Mouse (Mus musculus): Measurements from ENCODE around the gene Gja8. TPM values are rescaled to one million over a fixed set of nuclear protein-coding genes. Genes with fewer than 3 reads are reported as not detected.

Gja8 gene
- polyA plus RNA-seq, 1 experiment from 2014 or later: not detected

DNA sequence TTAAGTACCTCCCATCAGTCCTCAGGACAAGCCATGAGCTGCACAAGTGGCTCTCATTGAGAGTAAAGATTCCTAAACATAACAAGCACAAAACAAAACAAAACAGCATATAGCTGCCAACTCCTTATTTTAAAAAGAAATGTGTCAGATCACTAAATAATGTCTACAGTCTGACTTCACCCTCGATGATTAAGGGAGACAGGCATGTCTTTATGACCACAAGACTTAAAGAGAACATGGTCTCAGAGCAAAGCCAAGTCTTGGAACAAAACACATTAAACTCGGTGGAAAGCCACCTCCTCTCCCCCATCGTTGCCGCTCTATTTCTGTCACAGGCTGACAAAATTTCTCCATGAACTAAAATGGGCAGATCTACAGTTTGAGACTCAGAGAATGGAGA is 1.2 kb downstream of the Gja8 start:
- H3K9ac ChIP-seq (replicated peaks): no peak overlapping the region
- no peak overlapping the region for H3K4me2 ChIP-seq (replicated peaks)
- no peak overlapping the region for H3K4me3 ChIP-seq
- H3K4me1 ChIP-seq: no peaks in the 10 kb centered on the region
- WGBS: 86% methylated on average over 4 of the region's 4 CpGs
- no peaks in the 10 kb centered on the region for H3K9me3 ChIP-seq
- H3K36me3 ChIP-seq: no peaks in the 10 kb centered on the region
- no peak for ATAC-seq (ENCODE audit: low FRiP score, low read depth)
- H3K27me3 ChIP-seq: peaks cover 2% of the 10 kb centered on the region; the same call in 1 of the 2 replicates
- H3K27ac ChIP-seq (replicated peaks): no peak overlapping the region

DNA sequence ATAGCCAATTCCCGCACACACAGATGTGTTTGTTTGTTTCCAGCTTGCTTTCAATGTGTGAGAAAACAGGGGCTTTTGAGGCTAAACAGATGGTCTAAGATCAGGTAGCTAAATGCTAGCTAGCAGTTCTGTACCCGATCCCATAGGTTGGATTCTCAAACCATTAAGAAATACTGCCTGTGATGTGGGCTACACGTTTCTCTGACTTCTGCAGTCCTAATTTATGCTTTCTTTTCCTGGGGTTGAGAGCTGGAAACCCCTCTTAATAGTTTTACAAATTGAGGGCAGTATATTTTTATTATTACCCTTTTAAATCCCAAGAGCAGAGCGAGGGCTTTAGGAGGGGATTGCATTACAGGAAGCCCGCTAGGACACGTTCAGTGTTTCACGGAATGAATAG is 4.8 kb downstream of the Gja8 start:
- H3K9me3 ChIP-seq: no peaks in the 10 kb centered on the region
- H3K4me2 ChIP-seq (replicated peaks): no peak overlapping the region
- 80% methylated on average over 7 of the region's 7 CpGs for WGBS
- H3K27ac ChIP-seq (replicated peaks): no peak overlapping the region
- no peak overlapping the region for H3K9ac ChIP-seq (replicated peaks)
- no peaks in the 10 kb centered on the region for H3K27me3 ChIP-seq
- no peak for ATAC-seq (ENCODE audit: low FRiP score, low read depth)
- H3K4me1 ChIP-seq: no peaks in the 10 kb centered on the region
- H3K4me3 ChIP-seq: no peak overlapping the region
- H3K36me3 ChIP-seq: no peaks in the 10 kb centered on the region

- Histone ChIP-seq H3K9me3 (no peaks in the 10 kb centered on the region), H3K27me3 (peaks cover 17% of the 10 kb centered on the region), H3K4me1 (peaks cover 10% of the 10 kb centered on the region), H3K27ac (replicated peaks) (no peak overlapping the region), H3K4me3 (peak overlapping the region; percentile 80), H3K4me2 (replicated peaks) (peak overlapping the region; percentile 67), H3K9ac (replicated peaks) (peak overlapping the region; percentile 76), H3K36me3 (no peaks in the 10 kb centered on the region)
- WGBS: 43% methylated on average over 9 of the region's 9 CpGs
- 0 out of 2 replicates have a peak, but pooled peaks have one; percentile 32 for ATAC-seq (ENCODE audit: low FRiP score, low read depth)
These were observed 20.2 kb downstream of the Gja8 start for GRCm38 (mm10) chr3:96905592-96905991.

DNA sequence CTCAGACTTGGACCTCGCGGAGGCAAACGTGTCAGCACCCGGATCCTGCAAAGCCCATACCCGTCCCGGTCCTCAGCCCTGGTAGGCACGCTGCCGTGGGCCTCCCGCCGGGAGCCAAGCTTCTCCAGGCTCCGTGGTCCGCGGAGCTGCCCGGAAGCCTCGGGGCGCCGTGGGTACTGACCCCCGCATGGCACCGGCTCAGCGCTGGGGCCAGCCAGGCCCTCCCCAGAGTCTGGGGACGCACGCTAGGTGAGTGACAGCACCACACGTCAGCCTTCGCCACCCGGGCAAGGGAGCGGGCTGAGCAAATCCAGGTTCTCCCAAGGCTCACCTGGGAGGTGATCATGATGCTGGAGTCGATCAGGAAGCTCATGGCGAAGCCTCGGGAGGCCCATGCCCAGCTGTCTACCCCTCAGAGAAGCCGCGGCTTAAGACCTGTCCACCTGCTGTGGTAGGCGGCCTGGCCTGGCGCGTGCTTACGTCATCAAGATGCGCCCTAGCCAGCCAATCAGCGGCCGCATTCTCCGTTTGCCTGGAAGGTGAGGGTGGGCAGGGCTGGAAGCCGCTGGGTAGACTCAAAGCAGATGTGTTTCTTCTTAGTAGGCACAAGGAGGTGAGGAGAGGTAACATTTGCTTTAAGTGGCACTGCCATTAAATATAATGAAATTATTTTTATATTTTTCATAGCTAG is 20.8 kb downstream of the Gja8 start, which contains the start of gene Gpr89:
TSS of gene Gpr89 (minus strand) at position 496 of the 691 bp plus-strand sequence.
- H3K27me3 ChIP-seq: peaks cover 17% of the 10 kb centered on the region
- peak within 1 kb of the TSS; percentile 80 for H3K4me3 ChIP-seq
- H3K27ac ChIP-seq (replicated peaks): no peak within 1 kb of the TSS
- peak within 1 kb of the TSS; percentile 76 for H3K9ac ChIP-seq (replicated peaks)
- under 1% methylated on average over 40 of the region's 40 CpGs for WGBS
- H3K36me3 ChIP-seq: no peaks in the 10 kb centered on the region
- peak within 1 kb of the TSS; percentile 67 for H3K4me2 ChIP-seq (replicated peaks)
- ATAC-seq (ENCODE audit: low FRiP score, low read depth): peak; percentile 98
- peaks cover 10% of the 10 kb centered on the region for H3K4me1 ChIP-seq
- H3K9me3 ChIP-seq: no peaks in the 10 kb centered on the region

DNA sequence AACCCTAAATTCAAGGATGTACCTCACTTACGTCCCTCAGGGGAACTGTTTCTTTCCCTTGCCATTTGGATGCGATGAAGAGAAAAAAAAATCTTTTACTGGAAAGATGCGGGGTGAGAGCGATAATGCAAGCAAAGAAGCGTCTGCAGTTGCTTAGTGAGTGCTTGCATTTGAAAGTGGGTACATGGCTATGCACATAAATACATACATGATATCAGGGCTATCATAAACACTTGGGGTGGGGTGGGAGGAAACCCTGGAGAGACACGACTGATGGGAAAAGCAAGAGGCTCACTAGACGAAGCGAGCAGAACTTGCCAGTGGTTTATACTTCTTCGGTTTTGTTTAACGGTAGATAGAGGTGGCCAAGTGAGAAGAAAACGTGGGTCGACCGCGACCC is 21.4 kb downstream of the Gja8 start, which contains the start of gene Gja5:
TSS of gene Gja5 (plus strand) at position 301 of the 400 bp plus-strand sequence.
- WGBS: 13% methylated on average over 14 of the region's 14 CpGs
- Histone ChIP-seq H3K36me3 (no peaks in the 10 kb centered on the region), H3K27me3 (peaks cover 17% of the 10 kb centered on the region), H3K4me2 (replicated peaks) (peak within 1 kb of the TSS; percentile 67), H3K9ac (replicated peaks) (peak within 1 kb of the TSS; percentile 76), H3K27ac (replicated peaks) (no peak within 1 kb of the TSS), H3K4me1 (peaks cover 10% of the 10 kb centered on the region), H3K9me3 (no peaks in the 10 kb centered on the region), H3K4me3 (peak within 1 kb of the TSS; percentile 80)
- ATAC-seq (ENCODE audit: low FRiP score, low read depth): no peak

- no peak for ATAC-seq (ENCODE audit: low FRiP score, low read depth)
- Histone ChIP-seq H3K36me3 (peaks cover 2% of the 10 kb centered on the region; the same call in 1 of the 2 replicates), H3K27me3 (peaks cover 13% of the 10 kb centered on the region), H3K4me1 (peaks cover 10% of the 10 kb centered on the region), H3K4me2 (replicated peaks) (no peak overlapping the region), H3K9ac (replicated peaks) (no peak overlapping the region), H3K4me3 (no peak overlapping the region), H3K27ac (replicated peaks) (no peak overlapping the region), H3K9me3 (no peaks in the 10 kb centered on the region)
- WGBS: 92% methylated on average over 4 of the region's 4 CpGs
These were observed 23.4 kb downstream of the Gja8 start for GRCm38 (mm10) chr3:96902336-96902999.

GRCm38 (mm10) chr3:96883690-96884089 is 42.1 kb downstream of the Gja8 start:
- Histone ChIP-seq H3K36me3 (peaks cover 54% of the 10 kb centered on the region), H3K4me3 (no peak overlapping the region), H3K9ac (replicated peaks) (no peak overlapping the region), H3K4me1 (no peaks in the 10 kb centered on the region), H3K9me3 (no peaks in the 10 kb centered on the region), H3K27ac (replicated peaks) (no peak overlapping the region), H3K4me2 (replicated peaks) (no peak overlapping the region), H3K27me3 (no peaks in the 10 kb centered on the region)
- ATAC-seq (ENCODE audit: low FRiP score, low read depth): no peak
- WGBS: 95% methylated on average over 7 of the region's 7 CpGs

DNA sequence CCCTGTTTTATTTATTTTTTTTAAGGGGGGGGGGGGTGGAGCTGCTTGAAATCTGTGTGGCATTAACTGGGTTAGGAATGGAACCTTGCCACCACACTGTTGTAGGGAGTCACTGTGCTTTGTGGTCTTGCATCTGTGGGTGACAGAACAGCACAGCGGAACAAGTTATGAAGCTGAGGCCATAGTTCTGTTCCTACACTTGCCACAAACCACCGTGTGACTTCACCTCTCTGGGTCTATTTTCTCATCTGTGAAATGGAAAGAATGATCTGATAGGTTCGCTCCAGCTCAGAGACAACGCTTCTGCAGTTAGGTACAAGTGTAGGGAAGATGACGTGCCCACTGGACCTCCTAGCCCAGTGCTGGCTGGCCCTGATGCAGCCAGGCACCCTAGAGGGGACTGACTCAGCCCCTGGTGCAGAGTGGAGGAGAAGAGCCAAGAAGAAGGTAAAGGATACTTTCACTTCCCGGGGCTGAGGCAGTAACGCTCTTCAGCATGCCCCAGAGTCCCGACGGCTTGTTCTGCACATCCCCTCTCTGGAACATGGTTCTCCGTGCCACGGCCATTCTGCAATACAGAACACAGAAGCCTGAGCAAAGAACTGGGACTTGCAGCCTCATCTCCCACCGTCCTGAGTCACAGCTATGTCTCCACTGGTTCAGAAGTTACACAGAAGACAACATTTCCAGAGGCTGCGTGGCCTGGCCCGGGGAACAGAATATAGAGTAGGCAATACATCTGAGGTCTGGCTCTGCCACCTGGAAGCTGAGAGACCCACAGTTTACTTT is 43.6 kb downstream of the Gja8 start:
- Histone ChIP-seq H3K4me2 (replicated peaks) (no peak overlapping the region), H3K4me1 (no peaks in the 10 kb centered on the region), H3K9me3 (no peaks in the 10 kb centered on the region), H3K36me3 (peaks cover 55% of the 10 kb centered on the region), H3K4me3 (no peak overlapping the region), H3K27me3 (no peaks in the 10 kb centered on the region), H3K9ac (replicated peaks) (no peak overlapping the region), H3K27ac (replicated peaks) (no peak overlapping the region)
- ATAC-seq (ENCODE audit: low FRiP score, low read depth): no peak
- WGBS: 95% methylated on average over 14 of the region's 14 CpGs

DNA sequence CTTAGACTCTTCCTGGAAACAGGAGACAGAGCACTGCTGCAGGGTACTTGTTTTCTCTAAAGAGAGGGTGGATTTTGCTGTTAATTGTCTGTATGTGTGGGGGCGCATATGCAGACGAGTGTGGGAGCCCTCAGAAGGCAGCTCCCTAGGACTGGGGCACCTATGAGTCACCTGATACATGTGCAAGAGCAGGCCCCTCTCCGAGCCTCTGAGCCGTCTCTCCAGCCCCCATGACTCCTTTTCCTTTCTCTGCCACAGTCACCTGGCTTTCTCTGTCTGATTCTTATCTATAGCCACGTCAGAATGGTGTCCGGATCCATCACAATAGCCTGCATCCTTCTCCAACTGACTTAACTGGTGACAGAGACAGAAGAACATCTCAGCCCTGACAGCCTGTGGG is 44.3 kb downstream of the Gja8 start:
- H3K4me1 ChIP-seq: no peaks in the 10 kb centered on the region
- WGBS: 91% methylated on average over 6 of the region's 6 CpGs
- H3K27me3 ChIP-seq: no peaks in the 10 kb centered on the region
- no peak for ATAC-seq (ENCODE audit: low FRiP score, low read depth)
- H3K9ac ChIP-seq (replicated peaks): no peak overlapping the region
- H3K4me3 ChIP-seq: no peak overlapping the region
- no peaks in the 10 kb centered on the region for H3K9me3 ChIP-seq
- H3K4me2 ChIP-seq (replicated peaks): no peak overlapping the region
- no peak overlapping the region for H3K27ac ChIP-seq (replicated peaks)
- peaks cover 50% of the 10 kb centered on the region for H3K36me3 ChIP-seq

DNA sequence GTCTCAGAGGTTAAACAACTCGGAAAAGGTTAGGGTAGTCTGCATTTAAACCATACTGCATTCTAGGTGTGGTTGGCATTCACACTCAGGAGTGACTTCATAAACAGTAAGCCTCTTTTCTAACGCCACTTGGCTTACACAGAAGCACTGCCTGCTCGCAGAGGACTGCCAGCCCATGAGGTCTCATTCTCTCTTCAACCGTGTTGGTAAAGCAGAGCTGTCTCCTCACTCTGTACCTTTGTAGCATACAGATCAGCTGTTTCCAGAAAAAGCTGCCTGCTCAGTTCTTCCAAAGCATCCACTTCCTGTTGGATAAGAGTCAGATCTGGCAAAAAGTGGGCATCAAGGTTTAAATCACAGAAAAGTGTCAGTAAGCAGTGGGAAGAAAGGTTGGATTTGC is 45.4 kb downstream of the Gja8 start:
- no peak for ATAC-seq (ENCODE audit: low FRiP score, low read depth)
- Histone ChIP-seq H3K4me2 (replicated peaks) (no peak overlapping the region), H3K4me3 (no peak overlapping the region), H3K27ac (replicated peaks) (no peak overlapping the region), H3K27me3 (no peaks in the 10 kb centered on the region), H3K36me3 (peaks cover 53% of the 10 kb centered on the region), H3K9me3 (no peaks in the 10 kb centered on the region), H3K4me1 (no peaks in the 10 kb centered on the region), H3K9ac (replicated peaks) (no peak overlapping the region)
- WGBS: 87% methylated on average over 4 of the region's 4 CpGs

GRCm38 (mm10) chr3:96879536-96879935 is 46.3 kb downstream of the Gja8 start:
- Histone ChIP-seq H3K4me1 (no peaks in the 10 kb centered on the region), H3K27ac (replicated peaks) (no peak overlapping the region), H3K27me3 (no peaks in the 10 kb centered on the region), H3K36me3 (peaks cover 61% of the 10 kb centered on the region), H3K4me3 (no peak overlapping the region), H3K9me3 (no peaks in the 10 kb centered on the region), H3K4me2 (replicated peaks) (no peak overlapping the region), H3K9ac (replicated peaks) (no peak overlapping the region)
- ATAC-seq (ENCODE audit: low FRiP score, low read depth): no peak
- 90% methylated on average over 9 of the region's 9 CpGs for WGBS
